Mouse (Mus musculus) hindbrain, embryonic 13.5 days (tissue): ENCODE data around the gene Unc5c. TPM values are rescaled to one million over a fixed set of nuclear protein-coding genes. Genes with fewer than 3 reads are reported as not detected.

Experiments
- ATAC-seq: fragments of 200-750 bp; cut with Nextera tagmentation; 2 replicates; pipeline ENCODE4 v1.8.0; 2017; ENCODE audit warnings: moderate TSS enrichment; ENCODE audit not compliant: low FRiP score
- H3K27ac ChIP-seq: fragments of 300-500 bp; sonication (generic); 2 replicates; pipeline ENCODE4 v1.5.1; 2015; ENCODE audit warnings: inconsistent platforms, mild to moderate bottlenecking, moderate library complexity
- H3K27me3 ChIP-seq: fragments of 300-500 bp; sonication (generic); 2 replicates; pipeline ENCODE4 v1.6.1; 2015; ENCODE audit warnings: mild to moderate bottlenecking, inconsistent platforms
- H3K36me3 ChIP-seq: fragments of 300-500 bp; sonication (generic); 2 replicates; pipeline ENCODE4 v1.6.1; 2015; ENCODE audit warnings: mild to moderate bottlenecking, inconsistent platforms
- H3K4me1 ChIP-seq: fragments of 300-500 bp; sonication (generic); replicated peaks from 2 replicates; pipeline ENCODE4 v1.6.1; 2015; ENCODE audit warnings: inconsistent platforms
- H3K4me2 ChIP-seq: fragments of 300-500 bp; sonication (generic); 2 replicates; pipeline ENCODE4 v1.6.1; 2015; ENCODE audit warnings: inconsistent platforms, mild to moderate bottlenecking, moderate library complexity
- H3K4me3 ChIP-seq: fragments of 300-500 bp; sonication (generic); 2 replicates; pipeline ENCODE4 v1.5.1; 2015; ENCODE audit warnings: mild to moderate bottlenecking, inconsistent platforms
- H3K9ac ChIP-seq: fragments of 300-500 bp; sonication (generic); 2 replicates; pipeline ENCODE4 v1.6.1; 2015; ENCODE audit warnings: mild to moderate bottlenecking, inconsistent platforms
- H3K9me3 ChIP-seq: fragments of 300-500 bp; sonication (generic); 2 replicates; pipeline ENCODE4 v1.6.1; 2016; ENCODE audit warnings: inconsistent platforms
- WGBS: fragments of 180-500 bp; shearing (Covaris S2); methylation state at CpG from one replicate; pipeline ENCODE4 v1.1.7; 2015; 5-methylcytosine and 5-hydroxymethylcytosine counted together
- polyA plus RNA-seq: library from polyadenylated mRNA; unstranded; fragments of >200 nt; fragmentation: Nextera tagmentation; extraction: Ambion mirVana; gene quantifications from 2 replicates; pipeline ENCODE4 v1.2.1, GENCODE M21; 2015

Unc5c gene
- polyA plus RNA-seq, 1 experiment from 2014 or later, result 26.3 TPM

DNA sequence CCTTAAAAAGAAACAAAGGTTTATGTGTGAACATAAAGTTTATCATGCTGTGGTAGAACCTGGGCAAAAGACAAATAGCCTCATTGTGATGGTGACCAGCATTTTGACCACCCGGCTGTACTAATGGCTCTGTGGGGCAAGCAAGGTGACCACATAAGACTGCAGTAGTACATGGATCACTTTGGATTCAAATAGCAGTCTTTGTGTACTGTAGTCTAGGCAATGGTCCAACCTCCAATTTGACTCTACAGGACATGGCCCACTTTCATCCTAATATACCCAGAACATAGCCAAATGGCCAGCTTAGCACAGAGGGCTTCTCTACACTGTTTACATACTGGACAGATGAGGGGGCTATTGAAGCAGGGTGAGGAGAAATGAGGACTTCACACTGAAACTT lies 156.5 kb downstream of the Unc5c start:
- no peak overlapping the region for H3K9ac ChIP-seq
- H3K4me3 ChIP-seq, result no peak overlapping the region
- H3K36me3 ChIP-seq, result no peaks in the 10 kb centered on the region
- no peak overlapping the region for H3K4me2 ChIP-seq
- no peaks in the 10 kb centered on the region for H3K9me3 ChIP-seq
- no peak overlapping the region for H3K27ac ChIP-seq
- H3K4me1 ChIP-seq, result 0 out of 2 replicates have a peak, but pooled peaks cover 2% of the 10 kb centered on the region
- no peaks in the 10 kb centered on the region for H3K27me3 ChIP-seq
- WGBS, result 79% methylated on average over 1 of the region's 1 CpGs
- no peak for ATAC-seq

DNA sequence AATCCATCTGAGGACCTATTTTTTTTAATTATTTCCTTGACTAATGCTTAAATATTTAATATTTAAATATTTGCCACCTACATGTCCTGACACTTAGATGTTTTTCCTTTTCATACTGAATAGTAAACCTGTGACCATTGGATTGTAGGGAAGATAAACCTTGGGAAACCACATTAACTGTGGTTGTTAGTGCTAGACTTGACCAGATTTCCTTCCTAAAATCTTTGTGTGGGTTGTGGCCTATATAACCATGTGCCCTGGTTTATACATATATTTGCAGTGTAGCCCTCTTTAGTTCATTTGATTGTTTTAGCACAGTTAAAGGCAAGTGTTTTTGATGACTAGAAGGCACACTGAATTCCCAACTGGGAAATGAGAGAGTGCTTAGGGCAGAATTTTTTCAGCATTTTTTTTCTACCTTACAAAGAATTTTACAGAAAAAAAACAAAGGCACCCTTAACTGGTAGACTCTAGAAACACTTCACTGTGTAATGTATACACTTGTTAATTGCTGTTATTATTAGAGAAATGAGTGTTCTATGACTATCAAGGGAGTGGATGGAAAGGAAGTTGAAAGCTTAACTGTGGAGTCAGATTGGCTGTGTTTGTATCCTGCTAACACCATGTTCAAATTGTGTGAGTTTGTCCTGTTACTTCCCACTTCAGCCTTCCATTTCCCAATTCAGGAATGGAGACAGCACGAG lies 162.1 kb downstream of the Unc5c start:
- no peak overlapping the region for H3K4me2 ChIP-seq
- H3K9ac ChIP-seq, result no peak overlapping the region
- no peak overlapping the region for H3K4me3 ChIP-seq
- no peaks in the 10 kb centered on the region for H3K36me3 ChIP-seq
- WGBS, result 77% methylated on average over 1 of the region's 1 CpGs
- no peaks in the 10 kb centered on the region for H3K9me3 ChIP-seq
- no peak for ATAC-seq
- 0 out of 2 replicates have a peak, but pooled peaks cover 3% of the 10 kb centered on the region for H3K4me1 ChIP-seq
- H3K27ac ChIP-seq, result no peak overlapping the region
- no peaks in the 10 kb centered on the region for H3K27me3 ChIP-seq

DNA sequence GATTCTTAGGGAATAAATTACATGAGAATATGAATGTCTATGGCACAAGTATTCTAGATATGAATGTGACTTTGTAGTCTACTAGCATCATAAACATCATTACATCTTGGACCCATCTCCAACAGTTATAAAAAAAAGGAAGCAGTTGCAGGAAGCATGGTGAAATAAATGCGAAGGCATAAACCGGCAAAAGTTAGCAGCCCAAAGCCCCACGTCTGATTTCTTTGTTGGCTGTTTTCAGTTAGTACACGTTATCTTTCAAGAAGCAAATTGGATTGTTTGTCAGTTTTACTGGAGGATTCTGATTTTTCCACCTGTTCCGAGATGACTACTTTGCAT lies 162.6 kb downstream of the Unc5c start:
- no peak overlapping the region for H3K9ac ChIP-seq

DNA sequence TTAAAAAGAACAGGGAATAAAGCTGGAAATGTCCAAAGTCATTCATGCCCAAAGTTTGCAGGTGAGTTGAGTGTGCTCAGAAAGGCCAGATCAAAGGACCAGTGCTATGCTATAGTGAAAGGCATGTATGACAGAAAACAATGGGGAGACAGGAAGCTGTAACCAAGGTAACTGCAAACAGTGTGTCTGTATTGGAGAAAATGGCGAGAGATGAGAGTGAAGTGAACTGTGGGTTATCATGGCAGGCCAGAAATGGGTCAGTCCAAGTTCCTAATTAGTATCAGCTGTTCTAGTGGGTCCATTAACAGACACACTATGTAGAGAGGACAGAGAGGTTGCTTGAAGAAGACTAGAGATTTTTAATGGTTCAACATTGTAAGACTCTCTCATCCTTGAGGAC lies 164.4 kb downstream of the Unc5c start:
- WGBS, result 23% methylated on average over 1 of the region's 1 CpGs

More for the DNA sequence above, 162.6 kb downstream of the Unc5c start:
- Histone ChIP-seq H3K9me3 (no peaks in the 10 kb centered on the region), H3K4me1 (0 out of 2 replicates have a peak, but pooled peaks cover 3% of the 10 kb centered on the region), H3K4me3 (no peak overlapping the region), H3K27me3 (no peaks in the 10 kb centered on the region), H3K27ac (no peak overlapping the region), H3K36me3 (no peaks in the 10 kb centered on the region), H3K4me2 (no peak overlapping the region)
- 94% methylated on average over 5 of the region's 5 CpGs for WGBS
- no peak for ATAC-seq

DNA sequence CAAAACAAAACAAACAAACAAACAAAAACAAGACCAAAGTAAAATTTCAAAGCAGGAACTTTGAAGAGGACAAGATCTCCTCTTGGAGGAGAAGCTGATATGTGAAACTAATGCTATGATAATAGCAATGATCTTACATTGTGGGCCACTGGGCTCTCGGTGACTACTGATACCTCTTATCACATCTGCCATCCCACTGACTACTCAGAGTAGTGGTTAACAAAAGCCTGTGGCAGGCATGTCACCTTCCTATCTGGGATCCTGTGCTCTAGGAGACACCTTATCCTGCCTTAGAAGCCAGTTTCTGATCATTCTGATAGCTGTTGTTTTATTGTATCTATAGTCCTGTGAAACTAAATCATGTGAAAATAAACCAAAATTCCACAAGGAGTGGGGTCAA lies 172.9 kb downstream of the Unc5c start:
- H3K36me3 ChIP-seq, result no peaks in the 10 kb centered on the region
- no peak overlapping the region for H3K4me2 ChIP-seq
- H3K27ac ChIP-seq, result no peak overlapping the region
- no peak overlapping the region for H3K9ac ChIP-seq
- H3K4me3 ChIP-seq, result no peak overlapping the region
- no peak for ATAC-seq
- H3K9me3 ChIP-seq, result no peaks in the 10 kb centered on the region
- 86% methylated on average over 1 of the region's 1 CpGs for WGBS
- peaks cover 7% of the 10 kb centered on the region; the same call in 1 of the 2 replicates for H3K4me1 ChIP-seq
- no peaks in the 10 kb centered on the region for H3K27me3 ChIP-seq

More for the DNA sequence above, 164.4 kb downstream of the Unc5c start:
- Histone ChIP-seq H3K27me3 (no peaks in the 10 kb centered on the region), H3K4me1 (0 out of 2 replicates have a peak, but pooled peaks cover 3% of the 10 kb centered on the region), H3K9me3 (no peaks in the 10 kb centered on the region), H3K4me3 (no peak overlapping the region), H3K27ac (no peak overlapping the region), H3K9ac (no peak overlapping the region), H3K4me2 (no peak overlapping the region), H3K36me3 (no peaks in the 10 kb centered on the region)
- ATAC-seq, result no peak

DNA sequence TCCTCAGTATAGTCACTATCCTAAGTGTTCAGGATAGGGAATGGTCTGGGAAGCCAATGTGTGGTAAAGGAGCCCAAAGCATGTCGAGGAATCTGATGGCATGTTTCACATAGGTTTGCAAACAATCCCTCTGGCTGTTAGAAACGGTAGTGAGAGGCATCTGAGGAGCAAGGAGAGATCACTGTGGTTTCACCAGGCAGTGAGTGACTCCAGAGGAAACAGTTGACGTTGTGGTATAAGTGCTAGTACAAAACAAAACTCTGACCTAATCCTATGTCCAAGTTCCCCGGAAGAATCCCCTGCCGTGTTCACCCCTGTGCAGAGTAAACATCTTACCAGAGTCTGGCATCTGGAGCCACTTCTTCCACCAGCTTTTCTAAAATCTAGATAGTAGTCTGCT lies 179.2 kb downstream of the Unc5c start:
- Histone ChIP-seq H3K27me3 (no peaks in the 10 kb centered on the region), H3K9ac (no peak overlapping the region), H3K4me1 (no peaks in the 10 kb centered on the region; the same call in 1 of the 2 replicates), H3K4me2 (no peak overlapping the region), H3K9me3 (no peaks in the 10 kb centered on the region), H3K36me3 (no peaks in the 10 kb centered on the region), H3K27ac (no peak overlapping the region), H3K4me3 (no peak overlapping the region)
- WGBS, result 82% methylated on average over 5 of the region's 5 CpGs
- no peak for ATAC-seq

DNA sequence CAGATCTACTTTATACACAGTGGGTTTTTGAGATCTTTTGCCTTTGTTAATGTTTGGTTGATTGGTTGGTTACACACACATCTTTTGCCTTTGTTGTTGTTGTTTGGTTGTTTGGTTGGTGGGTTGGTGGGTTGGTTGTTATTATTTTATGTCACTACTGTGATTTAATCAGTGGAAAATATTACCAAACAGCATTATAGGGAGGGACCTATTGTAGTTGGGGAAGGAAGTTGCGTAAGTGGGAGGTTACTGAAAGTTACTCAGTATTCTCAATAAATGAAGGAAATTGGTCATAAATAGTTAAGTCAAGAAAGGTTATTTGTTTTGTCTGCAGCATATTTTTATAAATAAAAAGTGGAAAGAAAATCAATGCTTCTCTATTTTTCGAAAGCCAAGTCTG lies 181.6 kb downstream of the Unc5c start:
- Histone ChIP-seq H3K4me1 (0 out of 2 replicates have a peak, but pooled peaks cover 3% of the 10 kb centered on the region), H3K9ac (no peak overlapping the region), H3K4me3 (no peak overlapping the region), H3K36me3 (no peaks in the 10 kb centered on the region), H3K27ac (no peak overlapping the region), H3K4me2 (no peak overlapping the region), H3K27me3 (no peaks in the 10 kb centered on the region), H3K9me3 (no peaks in the 10 kb centered on the region)
- ATAC-seq, result no peak
- WGBS, result 91% methylated on average over 2 of the region's 2 CpGs

DNA sequence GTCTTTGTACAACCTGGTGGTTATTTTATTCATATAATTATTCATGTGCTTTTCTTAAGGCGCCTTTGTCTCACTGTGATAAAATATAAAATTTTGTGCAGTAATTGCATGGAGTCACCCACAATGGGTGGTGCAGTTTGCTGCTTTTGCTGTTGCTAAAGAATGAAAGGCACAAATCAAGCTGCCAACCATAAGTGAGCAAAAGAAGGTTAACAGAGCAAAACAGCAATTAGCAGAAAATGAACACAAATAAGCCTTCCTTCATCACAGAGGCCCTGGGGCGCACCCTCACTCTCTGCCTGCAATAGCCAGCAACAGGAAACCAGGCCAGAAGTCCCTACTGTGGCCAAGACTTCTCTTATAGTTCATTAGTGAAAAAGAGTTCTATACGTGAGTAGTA lies 185.6 kb downstream of the Unc5c start:
- no peak for ATAC-seq
- Histone ChIP-seq H3K27me3 (no peaks in the 10 kb centered on the region), H3K4me3 (no peak overlapping the region), H3K9me3 (no peaks in the 10 kb centered on the region), H3K27ac (no peak overlapping the region), H3K9ac (no peak overlapping the region), H3K4me1 (0 out of 2 replicates have a peak, but pooled peaks cover 3% of the 10 kb centered on the region), H3K36me3 (no peaks in the 10 kb centered on the region), H3K4me2 (no peak overlapping the region)
- WGBS, result 90% methylated on average over 3 of the region's 3 CpGs

DNA sequence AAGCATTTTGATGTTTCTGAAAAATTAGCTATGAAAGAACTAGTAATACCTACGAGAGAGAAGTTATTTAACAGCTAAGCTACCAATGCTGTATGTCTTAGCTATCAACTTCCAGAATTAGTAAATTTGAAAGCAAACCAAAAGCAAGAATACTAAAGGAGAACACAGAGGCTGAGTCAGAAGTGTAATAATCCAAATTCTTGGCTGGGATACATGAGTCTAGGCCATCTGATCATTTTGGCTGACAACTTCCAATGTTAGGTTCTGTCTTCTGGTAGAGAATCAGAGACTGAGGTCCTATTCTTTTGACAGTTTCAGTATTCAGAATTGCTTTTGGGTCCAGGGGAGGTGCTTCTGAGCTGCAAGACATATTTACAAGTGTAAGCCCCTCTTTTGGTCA lies 188.9 kb downstream of the Unc5c start:
- H3K4me1 ChIP-seq, result 0 out of 2 replicates have a peak, but pooled peaks cover 4% of the 10 kb centered on the region
- no peaks in the 10 kb centered on the region for H3K36me3 ChIP-seq
- no peak overlapping the region for H3K27ac ChIP-seq
- no peak overlapping the region for H3K4me3 ChIP-seq
- ATAC-seq, result no peak
- whole genome bisulfite sequencing, result 86% methylated on average over 1 of the region's 1 CpGs
- no peaks in the 10 kb centered on the region for H3K9me3 ChIP-seq
- H3K27me3 ChIP-seq, result no peaks in the 10 kb centered on the region
- no peak overlapping the region for H3K9ac ChIP-seq
- no peak overlapping the region for H3K4me2 ChIP-seq

DNA sequence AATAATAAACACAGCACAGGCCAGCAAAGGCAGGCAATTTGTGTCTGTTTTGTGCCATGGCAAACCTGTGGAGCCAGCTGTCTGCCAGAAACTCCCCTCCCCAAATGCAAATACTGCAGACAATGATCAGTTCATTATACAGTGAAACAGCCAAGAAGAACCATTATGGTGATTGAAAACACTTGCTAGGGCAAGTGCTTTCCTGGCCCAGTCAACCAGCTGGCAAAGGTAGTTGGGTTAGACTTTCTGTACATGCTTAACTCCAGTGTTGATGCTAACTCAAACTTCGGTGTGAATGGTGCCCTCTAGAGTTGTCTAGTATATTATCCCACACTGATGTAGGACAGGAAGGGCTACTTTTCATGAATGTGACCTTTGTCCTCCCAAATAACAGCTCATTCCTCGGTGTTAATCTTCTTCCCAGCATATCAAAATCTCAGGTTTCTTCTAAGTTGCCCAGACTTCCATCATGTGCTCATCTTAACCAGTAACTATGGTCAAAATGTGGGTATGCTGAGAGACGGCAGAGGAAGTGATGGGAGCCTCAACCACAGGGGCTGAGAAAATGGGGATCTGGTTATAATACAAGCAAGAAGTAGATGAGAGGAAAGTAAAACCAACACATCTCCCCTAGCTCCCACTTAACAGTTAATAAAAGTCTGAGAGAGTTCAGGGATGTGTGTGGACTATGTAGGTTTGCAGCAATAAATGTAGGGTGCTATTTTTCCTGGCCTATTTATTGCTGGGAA lies 194.2 kb downstream of the Unc5c start:
- 70% methylated on average over 3 of the region's 3 CpGs for WGBS
- no peak overlapping the region for H3K4me2 ChIP-seq
- H3K9ac ChIP-seq, result no peak overlapping the region
- no peak overlapping the region for H3K27ac ChIP-seq
- no peak overlapping the region for H3K4me3 ChIP-seq
- no peaks in the 10 kb centered on the region for H3K27me3 ChIP-seq
- H3K4me1 ChIP-seq, result 0 out of 2 replicates have a peak, but pooled peaks cover 10% of the 10 kb centered on the region
- no peak for ATAC-seq
- no peaks in the 10 kb centered on the region for H3K36me3 ChIP-seq
- no peaks in the 10 kb centered on the region for H3K9me3 ChIP-seq

DNA sequence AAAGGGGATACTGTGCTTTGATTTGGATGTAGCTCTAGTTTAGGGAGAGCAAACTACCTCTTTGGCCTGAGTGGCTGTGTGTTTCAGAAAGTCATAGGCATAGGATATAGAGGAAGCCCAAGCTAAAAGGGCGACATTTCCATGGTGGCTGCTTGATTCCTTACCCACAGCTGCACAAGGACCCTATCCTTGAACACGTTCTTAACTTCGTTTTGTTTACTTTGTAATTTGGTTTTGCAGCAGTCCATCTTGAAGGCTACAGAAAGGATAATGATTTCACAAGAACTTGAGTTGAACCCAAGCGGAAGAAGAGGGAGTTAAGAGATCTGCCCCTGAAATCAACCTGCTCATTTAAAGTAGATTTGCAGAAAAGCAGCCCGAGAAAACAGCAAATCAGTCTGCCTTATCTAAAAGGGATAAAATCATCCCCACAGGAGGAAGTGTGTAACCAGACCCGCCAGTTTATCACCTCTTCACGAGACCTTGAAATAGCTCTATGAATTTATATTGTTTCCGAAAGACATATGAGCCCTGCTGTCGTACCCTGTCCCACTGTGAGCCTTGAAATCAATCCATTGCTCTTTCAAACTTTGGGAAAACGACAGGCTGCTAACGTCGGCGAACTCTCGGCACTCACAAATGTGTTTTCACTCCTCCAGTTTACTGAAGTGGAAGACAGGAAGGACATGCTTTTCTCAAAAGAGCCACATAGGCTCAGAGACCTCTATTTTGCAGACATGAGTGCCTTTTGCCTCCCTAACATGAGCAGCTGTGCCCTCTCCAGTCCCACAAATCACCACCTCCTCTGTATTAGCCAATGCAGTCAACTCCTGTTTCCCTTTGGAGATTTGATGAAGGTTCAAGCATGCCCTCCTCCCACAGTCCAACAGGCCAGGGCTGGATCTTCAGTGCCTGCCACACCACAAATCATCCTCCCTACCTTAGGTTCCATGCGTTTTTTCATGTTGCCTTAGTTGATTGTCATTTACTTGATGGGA lies 195.3 kb downstream of the Unc5c start:
- no peaks in the 10 kb centered on the region for H3K27me3 ChIP-seq
- ATAC-seq, result no peak
- no peak overlapping the region for H3K4me3 ChIP-seq
- no peak overlapping the region for H3K4me2 ChIP-seq
- no peak overlapping the region for H3K9ac ChIP-seq
- 67% methylated on average over 15 of the region's 15 CpGs for WGBS
- no peaks in the 10 kb centered on the region for H3K36me3 ChIP-seq
- H3K27ac ChIP-seq, result no peak overlapping the region
- 0 out of 2 replicates have a peak, but pooled peaks cover 10% of the 10 kb centered on the region for H3K4me1 ChIP-seq
- H3K9me3 ChIP-seq, result no peaks in the 10 kb centered on the region

DNA sequence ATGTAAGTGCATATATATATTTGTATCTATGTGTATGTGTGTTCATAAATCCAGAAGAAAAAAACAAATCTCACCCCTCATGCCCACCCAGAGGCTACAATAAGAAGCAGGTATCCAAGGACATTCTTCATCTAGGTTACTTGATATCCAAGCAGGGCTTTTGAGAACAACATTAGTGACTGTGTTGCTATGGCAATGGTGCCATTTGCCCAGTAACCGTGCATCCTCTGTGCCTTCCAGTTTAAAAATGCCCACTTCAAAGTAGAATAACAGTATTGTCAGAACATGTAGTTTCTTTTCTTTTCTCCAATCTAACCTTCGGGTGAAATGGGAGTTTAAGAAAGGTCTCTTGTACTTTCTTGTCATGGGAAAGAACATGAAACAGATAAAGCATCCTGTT lies 224.1 kb downstream of the Unc5c start:
- Histone ChIP-seq H3K4me1 (peaks cover 14% of the 10 kb centered on the region), H3K27ac (no peak overlapping the region), H3K9ac (no peak overlapping the region), H3K4me3 (no peak overlapping the region), H3K36me3 (no peaks in the 10 kb centered on the region), H3K27me3 (no peaks in the 10 kb centered on the region), H3K4me2 (no peak overlapping the region), H3K9me3 (no peaks in the 10 kb centered on the region)
- WGBS, result 41% methylated on average over 2 of the region's 2 CpGs
- no peak for ATAC-seq
